Mouse (Mus musculus) ES-Bruce4 (cell line): ENCODE measurements around the gene Klhl8.

Experiments
- CTCF ChIP-seq: IDR thresholded peaks from one replicate; pipeline ENCODE4 v1.8.1; 2011; ENCODE audit warnings: low read depth, low read length
- EP300 ChIP-seq: IDR thresholded peaks from 2 replicates; pipeline ENCODE4 v1.6.1; 2011; ENCODE audit warnings: low read depth, low read length; ENCODE audit not compliant: insufficient read depth
- POLR2A ChIP-seq: IDR thresholded peaks from one replicate; pipeline ENCODE4 v1.8.1; 2011; ENCODE audit warnings: low read length; ENCODE audit not compliant: insufficient read depth

DNA sequence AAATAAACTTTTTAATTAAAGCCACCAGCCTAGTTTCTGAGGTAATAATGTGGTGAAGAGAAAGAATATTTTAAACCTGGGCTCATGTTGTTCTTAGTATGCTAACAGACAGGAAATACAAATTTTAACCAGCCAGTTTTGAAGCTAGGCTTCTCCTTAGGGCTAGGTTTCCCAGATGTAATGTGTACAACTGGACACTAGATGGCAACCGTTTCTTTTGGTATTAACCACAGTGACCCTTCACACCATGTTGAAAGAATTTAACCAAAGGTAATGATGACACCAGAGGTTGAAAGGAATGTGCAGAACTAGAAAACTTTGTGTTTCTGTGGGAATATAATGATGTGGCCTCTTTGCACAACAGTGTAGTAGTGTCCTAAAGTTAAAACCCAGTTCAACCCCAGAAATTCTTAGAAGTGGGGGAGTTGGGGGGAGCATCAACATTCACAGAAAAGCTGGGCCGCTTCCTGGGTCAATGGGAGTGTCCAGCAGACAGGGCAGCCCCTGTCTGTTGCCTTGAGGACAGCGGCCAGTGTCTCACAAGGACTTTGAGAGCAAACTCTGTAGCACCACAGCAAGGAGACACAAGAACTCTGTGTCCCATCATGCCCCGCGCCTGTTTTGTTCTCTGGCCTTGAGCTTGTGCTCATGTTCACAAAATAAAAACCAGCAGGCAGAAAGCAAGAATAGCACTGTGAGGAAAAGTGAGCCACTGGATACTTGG lies 54.6 kb downstream of the Klhl8 start:
- TF ChIP-seq EP300 (no peak), CTCF (no peak), POLR2A (no peak)
